ENCODE assay signal across 15 mouse cellular contexts in the genomic region with DNA sequence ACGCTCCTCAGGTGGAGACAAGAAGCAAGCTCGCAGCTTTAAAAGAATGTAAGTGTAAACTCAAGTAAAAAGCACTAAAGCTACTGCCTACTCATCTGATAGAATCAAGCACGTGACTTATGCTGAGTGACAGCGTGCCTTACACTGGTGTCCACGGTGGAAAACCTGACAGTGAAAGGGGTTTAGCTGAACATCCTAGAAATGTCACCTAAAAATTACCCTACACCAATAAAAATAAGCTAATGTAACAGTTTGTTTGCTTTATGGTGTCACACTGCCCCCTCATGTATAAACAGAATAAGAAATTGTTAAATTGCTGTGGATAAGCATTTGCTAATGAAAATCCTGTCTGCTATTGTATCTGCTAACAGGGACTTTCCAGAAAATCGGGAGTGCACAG.
A peak's percentile ranks its signal among the peaks of the same experiment; 100 is the strongest.
DNase-seq lines count a peak whose midpoint lies in the region; ATAC-seq and TF ChIP-seq lines count a peak whose summit lies in the region.
"Had no signal": no experiment of that assay in that cellular context is flagged by ENCODE, and none has a peak within 500 bp of the region (broad histone marks: within the 10 kb centered on the region; RNA-seq: fewer than 3 reads in every experiment).

No protein-coding gene starts in this region.

- no peak overlapping the region for H3K27ac ChIP-seq in forebrain, embryonic 14.5 days (ENCODE audit: low read depth, low read length)
- H3K27ac ChIP-seq in forebrain, embryonic 11.5 days (ENCODE audit: low read depth, low read length) = no peak overlapping the region
- H3K27ac ChIP-seq in intestine, postnatal 0 days (ENCODE audit: low read depth, low read length) = no peak overlapping the region
- no peak overlapping the region for H3K27ac ChIP-seq in intestine, embryonic 16.5 days (ENCODE audit: low read length)
- H3K27ac ChIP-seq in midbrain, embryonic 14.5 days (replicated peaks; ENCODE audit: low read depth, low read length) = no peak overlapping the region
- H3K27ac ChIP-seq in midbrain, embryonic 13.5 days = no peak overlapping the region
- H3K27ac ChIP-seq: liver, embryonic 15.5 days; neural tube, embryonic 12.5 days had no signal

- no peak overlapping the region for H3K4me2 ChIP-seq in forebrain, embryonic 14.5 days (ENCODE audit: low read length)
- H3K4me2 ChIP-seq in forebrain, embryonic 11.5 days (ENCODE audit: low read depth, low read length, severe bottlenecking) = no peak overlapping the region
- no peak overlapping the region for H3K4me2 ChIP-seq in intestine, postnatal 0 days (replicated peaks; ENCODE audit: low read depth)
- no peak overlapping the region for H3K4me2 ChIP-seq in intestine, embryonic 16.5 days (ENCODE audit: low read depth, low read length)
- no peak overlapping the region for H3K4me2 ChIP-seq in midbrain, embryonic 14.5 days (ENCODE audit: low read length)
- H3K4me2 ChIP-seq in midbrain, embryonic 13.5 days (replicated peaks) = no peak overlapping the region
- H3K4me2 ChIP-seq: liver, embryonic 15.5 days; neural tube, embryonic 12.5 days had no signal

- peak; percentile 51 for TF ChIP-seq CTCF in intestine, postnatal 0 days (IDR thresholded peaks at IDR 0.05; ENCODE audit: low read depth)

- no peak overlapping the region for H3K4me3 ChIP-seq in forebrain, embryonic 14.5 days (ENCODE audit: low read depth, low read length)
- H3K4me3 ChIP-seq in forebrain, embryonic 11.5 days (ENCODE audit: low read depth, low read length) = no peak overlapping the region
- H3K4me3 ChIP-seq in intestine, postnatal 0 days (ENCODE audit: low read depth, low read length) = no peak overlapping the region
- no peak overlapping the region for H3K4me3 ChIP-seq in intestine, embryonic 16.5 days (ENCODE audit: low read length)
- H3K4me3 ChIP-seq in midbrain, embryonic 14.5 days (replicated peaks; ENCODE audit: low read depth, low read length) = no peak overlapping the region
- H3K4me3 ChIP-seq in midbrain, embryonic 13.5 days (replicated peaks) = no peak overlapping the region
- H3K4me3 ChIP-seq: liver, embryonic 15.5 days; neural tube, embryonic 12.5 days had no signal

- no peak overlapping the region for H3K9ac ChIP-seq in forebrain, embryonic 14.5 days (ENCODE audit: low read length)
- no peak overlapping the region for H3K9ac ChIP-seq in forebrain, embryonic 11.5 days (ENCODE audit: low read length)
- no peak overlapping the region for H3K9ac ChIP-seq in intestine, postnatal 0 days (ENCODE audit: low read depth, low read length)
- no peak overlapping the region for H3K9ac ChIP-seq in intestine, embryonic 16.5 days (ENCODE audit: low read depth, low read length)
- H3K9ac ChIP-seq in midbrain, embryonic 14.5 days (replicated peaks; ENCODE audit: low read length) = no peak overlapping the region
- no peak overlapping the region for H3K9ac ChIP-seq in midbrain, embryonic 13.5 days (replicated peaks)
- H3K9ac ChIP-seq: liver, embryonic 15.5 days; neural tube, embryonic 12.5 days had no signal

- H3K27me3 ChIP-seq in forebrain, embryonic 14.5 days (replicated peaks; ENCODE audit: control insufficient read depth, insufficient read depth, low read length) = no peaks in the 10 kb centered on the region
- H3K27me3 ChIP-seq in forebrain, embryonic 11.5 days (ENCODE audit: control insufficient read depth, insufficient read depth, low read length) = no peaks in the 10 kb centered on the region
- H3K27me3 ChIP-seq in intestine, postnatal 0 days (replicated peaks; ENCODE audit: control insufficient read depth, insufficient read depth, low read length) = no peaks in the 10 kb centered on the region
- H3K27me3 ChIP-seq in intestine, embryonic 16.5 days (replicated peaks; ENCODE audit: control insufficient read depth, insufficient read depth, low read length) = no peaks in the 10 kb centered on the region
- H3K27me3 ChIP-seq in midbrain, embryonic 14.5 days (ENCODE audit: control insufficient read depth, insufficient read depth, low read length) = no peaks in the 10 kb centered on the region
- H3K27me3 ChIP-seq in midbrain, embryonic 13.5 days = no peaks in the 10 kb centered on the region
- H3K27me3 ChIP-seq: liver, embryonic 15.5 days; neural tube, embryonic 12.5 days had no signal

- DNase-seq in forebrain, embryonic 14.5 days (ENCODE audit: low spot score) = peak; percentile 55
- no peak for DNase-seq in forebrain, embryonic 11.5 days (ENCODE audit: low spot score)
- DNase-seq in midbrain, embryonic 14.5 days = peak; percentile 51
- peak; percentile 15 for DNase-seq in induced T-regulatory cell, adult 2 months (ENCODE audit: low read depth)
- DNase-seq in urinary bladder, postnatal 25 days (ENCODE audit: low spot score) = no peak
- DNase-seq: adrenal gland, adult 2 months; gastrocnemius, postnatal 14 days; heart, postnatal 14 days; kidney, postnatal 14 days; thymus, postnatal 14 days had no signal

- peaks cover 5% of the 10 kb centered on the region; the same call in 1 of the 2 replicates for H3K4me1 ChIP-seq in forebrain, embryonic 14.5 days (ENCODE audit: control insufficient read depth, insufficient read depth, low read length)
- no peaks in the 10 kb centered on the region for H3K4me1 ChIP-seq in forebrain, embryonic 11.5 days (replicated peaks; ENCODE audit: control insufficient read depth, insufficient read depth, low read length)
- H3K4me1 ChIP-seq in intestine, postnatal 0 days (replicated peaks; ENCODE audit: control insufficient read depth, insufficient read depth, low read length) = no peaks in the 10 kb centered on the region
- H3K4me1 ChIP-seq in intestine, embryonic 16.5 days (ENCODE audit: control insufficient read depth, insufficient read depth, low read length) = no peaks in the 10 kb centered on the region
- H3K4me1 ChIP-seq in midbrain, embryonic 14.5 days (ENCODE audit: control insufficient read depth, insufficient read depth, low read length) = no peaks in the 10 kb centered on the region
- 0 out of 2 replicates have a peak, but pooled peaks cover 3% of the 10 kb centered on the region for H3K4me1 ChIP-seq in midbrain, embryonic 13.5 days (replicated peaks)
- H3K4me1 ChIP-seq: liver, embryonic 15.5 days; neural tube, embryonic 12.5 days had no signal

- WGBS in forebrain, embryonic 14.5 days = 80% methylated on average over 6 of the region's 6 CpGs
- WGBS in forebrain, embryonic 11.5 days = 91% methylated on average over 6 of the region's 6 CpGs
- 82% methylated on average over 6 of the region's 6 CpGs for WGBS in intestine, postnatal 0 days
- WGBS in intestine, embryonic 16.5 days = 77% methylated on average over 6 of the region's 6 CpGs
- 84% methylated on average over 6 of the region's 6 CpGs for WGBS in midbrain, embryonic 14.5 days
- 83% methylated on average over 6 of the region's 6 CpGs for WGBS in midbrain, embryonic 13.5 days

- no peaks in the 10 kb centered on the region for H3K9me3 ChIP-seq in forebrain, embryonic 14.5 days (replicated peaks; ENCODE audit: control insufficient read depth, low read length)
- no peaks in the 10 kb centered on the region for H3K9me3 ChIP-seq in forebrain, embryonic 11.5 days (ENCODE audit: control insufficient read depth, low read length)
- H3K9me3 ChIP-seq in intestine, postnatal 0 days (ENCODE audit: control insufficient read depth) = no peaks in the 10 kb centered on the region
- H3K9me3 ChIP-seq in intestine, embryonic 16.5 days (ENCODE audit: control insufficient read depth, low read length) = no peaks in the 10 kb centered on the region
- H3K9me3 ChIP-seq in midbrain, embryonic 14.5 days (ENCODE audit: control insufficient read depth, low read length) = no peaks in the 10 kb centered on the region
- H3K9me3 ChIP-seq in midbrain, embryonic 13.5 days = no peaks in the 10 kb centered on the region
- H3K9me3 ChIP-seq: liver, embryonic 15.5 days; neural tube, embryonic 12.5 days had no signal

- H3K36me3 ChIP-seq in forebrain, embryonic 14.5 days (ENCODE audit: control insufficient read depth, insufficient read depth, low read length) = no peaks in the 10 kb centered on the region
- no peaks in the 10 kb centered on the region for H3K36me3 ChIP-seq in forebrain, embryonic 11.5 days (ENCODE audit: control insufficient read depth, insufficient read depth, low read length)
- peaks cover 4% of the 10 kb centered on the region; the same call in 1 of the 2 replicates for H3K36me3 ChIP-seq in intestine, postnatal 0 days (ENCODE audit: control insufficient read depth, insufficient read depth)
- H3K36me3 ChIP-seq in intestine, embryonic 16.5 days (ENCODE audit: control insufficient read depth, insufficient read depth, low read length) = no peaks in the 10 kb centered on the region
- H3K36me3 ChIP-seq in midbrain, embryonic 14.5 days (ENCODE audit: control insufficient read depth, insufficient read depth, low read length) = no peaks in the 10 kb centered on the region
- H3K36me3 ChIP-seq in midbrain, embryonic 13.5 days = no peaks in the 10 kb centered on the region
- H3K36me3 ChIP-seq: liver, embryonic 15.5 days; neural tube, embryonic 12.5 days had no signal

- ATAC-seq in forebrain, embryonic 14.5 days = no peak; the same call in 1 of the 2 replicates
- no peak for ATAC-seq in forebrain, embryonic 11.5 days (replicated peaks; ENCODE audit: low FRiP score)
- ATAC-seq in intestine, postnatal 0 days = no peak
- ATAC-seq in intestine, embryonic 16.5 days = no peak
- ATAC-seq in midbrain, embryonic 14.5 days (ENCODE audit: low FRiP score, low TSS enrichment) = no peak
- no peak for ATAC-seq in midbrain, embryonic 13.5 days

Comparison
In these comparisons a context has a peak if more than half of its experiments do, and no peak if none do; other contexts are left out.
1. DNase-seq: peak in forebrain, embryonic 14.5 days (single experiment), midbrain, embryonic 14.5 days (single experiment) and induced T-regulatory cell, adult 2 months (single experiment); none in forebrain, embryonic 11.5 days (single experiment) and urinary bladder, postnatal 25 days (single experiment).